8 mouse cellular contexts compared by ENCODE assay signal in genomic region chr7:74376397-74377044, GRCm38 (mm10).
A peak's percentile ranks its signal among the peaks of the same experiment; 100 is the strongest.
DNase-seq lines count a peak whose midpoint lies in the region; ATAC-seq and TF ChIP-seq lines count a peak whose summit lies in the region.

No protein-coding gene starts in this region.

- TF ChIP-seq POLR2A in embryonic fibroblast, embryonic 13.5 days (IDR thresholded peaks at IDR 0.05; ENCODE audit: low read depth, low read length), result no peak

- intact Hi-C loops in left cerebral cortex, postnatal 36 days (cut with DNase I), result loop anchor here (5.0 kb wide), 1 partner anchor 46 kb away; no protein-coding TSS in a partner anchor

- ATAC-seq in Patski, result peak; percentile 95
- ATAC-seq in CD4-positive, CD25-positive, alpha-beta regulatory T cell, adult 4 months, result no peak

- H3K27ac ChIP-seq in embryonic fibroblast, embryonic 13.5 days (ENCODE audit: insufficient read depth, low read length), result peak overlapping the region; percentile 51

- TF ChIP-seq CTCF in Patski (IDR thresholded peaks at IDR 0.05), result no peak
- TF ChIP-seq CTCF in embryonic fibroblast, embryonic 13.5 days (IDR thresholded peaks at IDR 0.05; ENCODE audit: borderline replicate concordance, insufficient read depth, low read length), result no peak

- POLR2A ChIA-PET in Patski (lab: Charles Lee), result interaction anchor here (0.5 kb wide), 1 partner anchor 341 kb away, joined by 3 read pairs; no protein-coding TSS in a partner anchor

- H3K27me3 ChIP-seq in Patski, result no peaks in the 10 kb centered on the region

- H3K4me1 ChIP-seq in embryonic fibroblast, embryonic 13.5 days (ENCODE audit: control insufficient read depth, insufficient read depth, low read length), result peaks cover 31% of the 10 kb centered on the region

- in situ Hi-C loops in Patski (cut with MboI; ENCODE audit: low pct_unique_long_range_greater_than_20kb), result loop anchor here (10.0 kb wide), 1 partner anchor 1008 kb away; no protein-coding TSS in a partner anchor

- H3K4me3 ChIP-seq in embryonic fibroblast, embryonic 13.5 days (ENCODE audit: insufficient read depth, low read length), result no peak overlapping the region

- CTCF ChIA-PET in Patski (lab: Charles Lee), result interaction anchor here (1.4 to 3.4 kb wide), 7 partner anchors 18 to 731 kb away, joined by 3 to 11 read pairs (median 5); no protein-coding TSS in a partner anchor

- peak; percentile 42 for DNase-seq in layer of hippocampus, adult 11-12 months (ENCODE audit: low spot score)
- DNase-seq in layer of hippocampus, adult 8-10 months (ENCODE audit: low spot score in 2 of 2), result no peak
- DNase-seq in Patski (ENCODE audit: low read depth, low spot score), result peak; percentile 74
- DNase-seq in left cerebral cortex, postnatal 36 days (ENCODE audit: low spot score in 2 of 2), result peak; percentile 50 to 61
- DNase-seq in ovary, adult 18-20 months (ENCODE audit: low spot score), result no peak
- DNase-seq in spleen, postnatal 14 days (ENCODE audit: low spot score in 2 of 2), result no peak

Comparison
In these comparisons a context has a peak if more than half of its experiments do, and no peak if none do; other contexts are left out.
1. DNase-seq: peak in layer of hippocampus, adult 11-12 months (single experiment), Patski (single experiment) and left cerebral cortex, postnatal 36 days (2 of 2); none in layer of hippocampus, adult 8-10 months (0 of 2), ovary, adult 18-20 months (single experiment) and spleen, postnatal 14 days (0 of 2).